Mouse (Mus musculus): ENCODE results near the gene Prame.
"Not testable (repeated sequence)": the region's sequence is repeated elsewhere in the genome, so short reads cannot be mapped to it uniquely, and the experiment has no call there.

Prame gene

DNA sequence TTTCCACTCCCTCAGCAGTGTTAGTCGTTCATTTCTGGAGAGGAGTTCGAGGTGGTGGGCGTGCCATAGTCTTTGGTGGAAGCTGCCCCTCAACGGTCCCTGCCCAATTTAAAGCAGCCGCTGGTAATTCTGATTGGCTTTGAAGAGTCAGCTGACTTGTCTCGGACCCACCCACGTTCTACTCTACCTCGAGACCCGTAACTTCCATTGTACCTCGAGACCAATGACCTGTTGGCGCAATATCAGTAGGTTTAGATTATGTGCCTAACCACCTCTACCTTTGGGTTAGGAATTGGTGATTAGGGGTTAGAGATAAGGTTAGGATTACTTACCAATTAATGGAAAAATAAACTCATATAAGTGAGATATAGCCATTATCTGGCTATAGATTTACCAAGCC lies at the start of gene Prame:
Gene Prame (minus strand): TSS at position 101 of the 400 bp plus-strand sequence.
- in situ Hi-C loops (cut with MboI, MseI) = no loop called here

GRCm38 (mm10) chrX:135652173-135652772 lies 24.8 kb upstream of the Prame start:
- in situ Hi-C loops (cut with MboI, MseI) = loop anchor here (5.0 kb wide), 2 partner anchors 50 to 100 kb away; no protein-coding TSS in a partner anchor

DNA sequence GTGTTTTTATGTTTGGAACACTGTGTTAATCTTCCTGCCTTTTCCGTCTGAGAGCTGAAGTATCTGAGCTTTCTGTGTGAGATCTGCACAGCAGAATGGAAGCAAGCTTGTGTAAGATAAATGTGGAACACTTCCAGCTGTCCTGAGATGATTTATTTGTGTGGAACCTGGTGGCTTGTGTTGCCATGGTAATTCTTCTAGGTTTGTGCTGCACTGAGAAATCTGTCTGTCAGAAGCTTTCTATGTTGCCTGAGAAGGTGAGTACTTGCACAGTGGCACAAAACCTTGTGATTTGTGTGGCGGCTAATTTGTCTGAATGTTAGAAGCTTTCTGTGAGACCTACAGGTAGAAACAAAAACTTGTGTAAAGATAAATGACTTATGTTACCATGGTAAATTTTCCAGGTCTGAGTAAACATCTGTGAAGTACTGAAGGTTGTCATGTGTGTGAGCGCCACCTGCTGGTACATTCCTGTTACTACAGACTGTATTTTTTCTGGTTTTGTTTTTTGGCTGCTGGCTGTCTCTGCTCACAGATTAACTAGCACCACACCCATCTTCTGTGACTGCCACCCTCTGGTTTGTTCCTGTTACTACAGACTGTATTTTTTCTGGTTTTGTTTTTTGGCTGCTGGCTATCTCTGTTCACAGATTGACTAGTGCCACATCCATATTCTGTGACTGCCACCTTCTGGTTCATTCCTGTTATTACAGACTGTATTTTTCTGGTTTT lies 26.0 kb downstream of the Prame start:
- in situ Hi-C loops (cut with MboI, MseI) = loop anchor here in 1 of 2 experiments (5.0 kb wide), 1 partner anchor 51 kb away; no protein-coding TSS in a partner anchor

DNA sequence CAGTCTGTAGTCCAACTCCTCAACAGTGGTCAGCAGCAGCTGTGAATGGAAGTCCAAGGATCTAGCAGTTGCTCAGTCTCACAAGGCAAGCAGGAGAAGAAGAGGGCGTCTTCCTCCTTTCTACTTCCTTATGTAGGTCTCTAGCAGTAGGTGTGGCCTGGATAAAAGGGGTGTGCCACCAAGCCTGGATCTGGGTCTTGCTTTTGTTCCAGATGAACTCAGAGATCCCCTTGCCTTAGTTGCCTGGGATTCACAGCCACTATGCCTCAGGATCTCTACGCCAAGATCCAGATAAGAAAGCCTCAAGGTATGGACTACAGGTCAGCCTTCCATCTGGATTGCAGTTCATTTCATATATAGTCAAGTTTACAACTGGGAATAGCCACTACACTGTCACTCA lies 28.8 kb downstream of the Prame start, which contains the start of gene Nxf7:
Gene Nxf7 (minus strand): TSS at position 101 of the 400 bp plus-strand sequence.
- in situ Hi-C loops (cut with MboI, MseI) = loop anchor here in 1 of 2 experiments (5.0 to 25.0 kb wide), 3 partner anchors 36 to 186 kb away; partner anchors contain the start of gene AV320801

DNA sequence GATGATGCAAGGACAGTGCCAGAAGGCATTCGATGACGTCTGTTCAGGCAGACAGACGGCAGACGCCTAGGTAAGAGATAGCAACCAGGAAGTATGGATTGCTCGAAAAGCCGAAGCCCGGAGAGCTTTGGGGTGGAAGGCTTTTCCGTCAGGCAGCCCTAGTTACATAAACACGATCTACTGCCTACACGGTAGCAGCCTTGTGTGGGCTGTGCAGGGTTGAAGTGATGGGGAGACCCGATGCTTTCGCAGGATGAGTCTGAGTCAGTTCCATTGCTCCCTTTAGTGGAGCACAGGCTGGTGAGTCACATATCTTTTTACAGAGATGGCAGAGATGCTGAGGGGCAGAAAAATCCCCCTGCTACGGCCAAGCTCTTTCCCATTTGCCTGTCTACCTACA lies 29.4 kb downstream of the Prame start:
- in situ Hi-C loops (cut with MboI, MseI) = loop anchor here in 1 of 2 experiments (5.0 to 25.0 kb wide), 3 partner anchors 36 to 186 kb away; partner anchors contain the start of gene AV320801

DNA sequence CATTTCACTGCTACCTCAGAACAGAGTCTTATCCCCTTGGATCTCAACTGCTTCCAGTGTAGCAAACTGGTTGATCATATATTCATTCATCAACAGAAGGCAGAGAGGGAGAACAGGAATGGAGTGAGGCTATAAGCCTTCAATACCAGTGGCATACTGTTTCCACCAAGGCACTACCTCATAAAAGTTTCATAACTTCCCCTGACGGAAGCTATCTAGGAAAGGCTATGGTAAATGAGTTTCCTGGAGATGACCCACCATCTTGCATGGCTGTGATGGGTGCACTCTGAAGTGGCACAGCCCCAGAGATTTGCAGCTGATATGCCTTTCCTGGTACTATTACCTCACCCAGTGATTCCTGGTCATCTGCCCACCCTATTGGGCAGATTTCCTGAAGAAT lies 51.1 kb downstream of the Prame start:
- in situ Hi-C loops (cut with MboI, MseI) = loop anchor here in 1 of 2 experiments (10.0 to 25.0 kb wide), 3 partner anchors 89 to 178 kb away; partner anchors contain the start of gene AV320801

GRCm38 (mm10) chrX:135574958-135575628 lies 52.4 kb downstream of the Prame start:
- in situ Hi-C loops (cut with MboI, MseI) = loop anchor here in 1 of 2 experiments (5.0 to 25.0 kb wide), 4 partner anchors 88 to 488 kb away; partner anchors contain the start of gene AV320801

- in situ Hi-C loops (cut with MboI, MseI) = loop anchor here in 1 of 2 experiments (5.0 to 10.0 kb wide), 2 partner anchors 180 to 487 kb away; no protein-coding TSS in a partner anchor
Measured at GRCm38 (mm10) chrX:135574261-135574957, 53.1 kb downstream of the Prame start.

GRCm38 (mm10) chrX:135569467-135569866 lies 58.0 kb downstream of the Prame start:
- in situ Hi-C loops (cut with MboI, MseI) = not testable (repeated sequence)

DNA sequence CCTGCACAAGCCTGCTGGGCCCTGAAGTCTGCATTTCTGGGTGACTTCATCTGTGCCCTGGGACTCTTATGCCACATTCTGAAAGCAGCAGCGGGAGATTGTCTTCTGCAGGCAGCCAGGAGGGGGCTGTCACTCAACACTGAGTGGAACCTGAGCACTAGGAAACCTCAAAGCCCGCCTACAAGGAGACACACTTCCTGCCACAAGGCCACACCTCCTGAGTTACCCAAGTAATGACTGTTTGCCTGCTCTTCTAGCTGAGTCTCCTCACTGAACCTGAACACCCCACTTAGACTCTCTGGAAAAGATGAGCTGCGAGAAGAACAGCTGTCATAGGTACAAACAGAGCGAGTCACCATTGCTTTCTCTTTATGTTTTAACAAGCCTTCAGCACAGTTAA lies 62.6 kb downstream of the Prame start:
- in situ Hi-C loops (cut with MboI, MseI) = loop anchor here in 1 of 2 experiments (5.0 kb wide), 1 partner anchor 32 kb away; the partner anchor contains the start of gene Nxf7

Measured in T-helper 17 cell (primary cell).